Comparison of ENCODE assay signal across 22 mouse cellular contexts in genomic region chr2:128374253-128374566, GRCm38 (mm10).
DNase-seq lines count a peak whose midpoint lies in the region; ATAC-seq and TF ChIP-seq lines count a peak whose summit lies in the region.
"Had no signal": no experiment of that assay in that cellular context is flagged by ENCODE, and none has a peak within 500 bp of the region (broad histone marks: within the 10 kb centered on the region; RNA-seq: fewer than 3 reads in every experiment).

No protein-coding gene starts in this region.

- H3K36me3 ChIP-seq in hindbrain, embryonic 10.5 days = no peaks in the 10 kb centered on the region
- no peaks in the 10 kb centered on the region for H3K36me3 ChIP-seq in hindbrain, embryonic 14.5 days (replicated peaks; ENCODE audit: control insufficient read depth, insufficient read depth)
- H3K36me3 ChIP-seq in neural tube, embryonic 13.5 days = no peaks in the 10 kb centered on the region
- no peaks in the 10 kb centered on the region for H3K36me3 ChIP-seq in neural tube, embryonic 15.5 days
- peaks cover 10% of the 10 kb centered on the region for H3K36me3 ChIP-seq in megakaryocyte, embryonic 14.5 days (replicated peaks; ENCODE audit: low read length)
- H3K36me3 ChIP-seq: heart, embryonic 13.5 days; hindbrain, embryonic 15.5 days; intestine, embryonic 15.5 days; limb, embryonic 12.5 days; midbrain, embryonic 12.5 days had no signal

- no peak overlapping the region for H3K4me2 ChIP-seq in hindbrain, embryonic 14.5 days (replicated peaks)
- H3K4me2 ChIP-seq in neural tube, embryonic 13.5 days = no peak overlapping the region
- H3K4me2 ChIP-seq in neural tube, embryonic 15.5 days = no peak overlapping the region
- H3K4me2 ChIP-seq: heart, embryonic 13.5 days; hindbrain, embryonic 15.5 days; intestine, embryonic 15.5 days; limb, embryonic 12.5 days; midbrain, embryonic 12.5 days had no signal

- ATAC-seq in hindbrain, embryonic 14.5 days (ENCODE audit: low FRiP score) = no peak
- ATAC-seq in neural tube, embryonic 13.5 days (ENCODE audit: low read depth) = no peak
- no peak for ATAC-seq in neural tube, embryonic 15.5 days (ENCODE audit: low FRiP score)
- ATAC-seq: intestine, embryonic 15.5 days; Patski had no signal

- 93% methylated on average over 2 of the region's 2 CpGs for WGBS in hindbrain, embryonic 10.5 days
- 88% methylated on average over 2 of the region's 2 CpGs for WGBS in hindbrain, embryonic 14.5 days
- WGBS in neural tube, embryonic 13.5 days = 89% methylated on average over 2 of the region's 2 CpGs
- WGBS in neural tube, embryonic 15.5 days = 85% methylated on average over 2 of the region's 2 CpGs

- intact Hi-C loops in left cerebral cortex, adult 2 months (cut with DNase I) = no loop called here

- H3K9me3 ChIP-seq in hindbrain, embryonic 10.5 days = no peaks in the 10 kb centered on the region
- H3K9me3 ChIP-seq in hindbrain, embryonic 14.5 days (ENCODE audit: control insufficient read depth, low read length) = no peaks in the 10 kb centered on the region
- no peaks in the 10 kb centered on the region for H3K9me3 ChIP-seq in neural tube, embryonic 13.5 days
- H3K9me3 ChIP-seq in neural tube, embryonic 15.5 days (replicated peaks) = no peaks in the 10 kb centered on the region
- H3K9me3 ChIP-seq in megakaryocyte, embryonic 14.5 days = no peaks in the 10 kb centered on the region
- H3K9me3 ChIP-seq: heart, embryonic 13.5 days; hindbrain, embryonic 15.5 days; intestine, embryonic 15.5 days; limb, embryonic 12.5 days; midbrain, embryonic 12.5 days had no signal

- no peak for DNase-seq in hindbrain, embryonic 10.5 days (ENCODE audit: low spot score)
- DNase-seq in hindbrain, embryonic 14.5 days (ENCODE audit: low spot score) = no peak
- no peak for DNase-seq in right cerebral cortex, postnatal 14 days
- no peak for DNase-seq in left cerebral cortex, adult 2 months (ENCODE audit: extremely low spot score in 1 of 2, low spot score in 2 of 2)
- DNase-seq: adrenal gland, adult 8-10 months; cerebellum, adult 11-12 months; cerebellum, postnatal 14 days; forebrain, postnatal 0 days; kidney, postnatal 36 days; right cerebral cortex, postnatal 4 days; thymus, postnatal 36 days had no signal

- H3K9ac ChIP-seq in hindbrain, embryonic 14.5 days = no peak overlapping the region
- no peak overlapping the region for H3K9ac ChIP-seq in neural tube, embryonic 13.5 days
- no peak overlapping the region for H3K9ac ChIP-seq in neural tube, embryonic 15.5 days (replicated peaks)
- H3K9ac ChIP-seq: forebrain, postnatal 0 days; heart, embryonic 13.5 days; hindbrain, embryonic 15.5 days; intestine, embryonic 15.5 days; limb, embryonic 12.5 days; midbrain, embryonic 12.5 days had no signal

- H3K4me1 ChIP-seq in hindbrain, embryonic 10.5 days (replicated peaks) = peaks cover 22% of the 10 kb centered on the region
- H3K4me1 ChIP-seq in hindbrain, embryonic 14.5 days (replicated peaks; ENCODE audit: control insufficient read depth, insufficient read depth, low read length) = peaks cover 8% of the 10 kb centered on the region
- H3K4me1 ChIP-seq in neural tube, embryonic 13.5 days (replicated peaks) = peaks cover 16% of the 10 kb centered on the region
- peaks cover 9% of the 10 kb centered on the region for H3K4me1 ChIP-seq in neural tube, embryonic 15.5 days
- H3K4me1 ChIP-seq in brown adipose tissue, adult 24 weeks (ENCODE audit: control insufficient read depth, insufficient read depth, insufficient read length, low read length) = peaks cover 12% of the 10 kb centered on the region
- H3K4me1 ChIP-seq in megakaryocyte, embryonic 14.5 days = peaks cover 76% of the 10 kb centered on the region

- peak overlapping the region; percentile 75 for H3K27ac ChIP-seq in hindbrain, embryonic 10.5 days
- no peak overlapping the region for H3K27ac ChIP-seq in hindbrain, embryonic 14.5 days
- H3K27ac ChIP-seq in neural tube, embryonic 13.5 days (replicated peaks) = peak overlapping the region; percentile 39; the same call in 1 of the 2 replicates
- H3K27ac ChIP-seq in neural tube, embryonic 15.5 days (replicated peaks) = no peak overlapping the region
- peak overlapping the region; percentile 80 for H3K27ac ChIP-seq in brown adipose tissue, adult 24 weeks (replicated peaks; ENCODE audit: low read depth, low read length)
- no peak overlapping the region for H3K27ac ChIP-seq in left cerebral cortex, adult 2 months
- H3K27ac ChIP-seq: heart, embryonic 13.5 days; hindbrain, embryonic 15.5 days; intestine, embryonic 15.5 days; limb, embryonic 12.5 days; midbrain, embryonic 12.5 days had no signal

- no peak for TF ChIP-seq CTCF in left cerebral cortex, adult 2 months (IDR thresholded peaks at IDR 0.05)

- H3K27me3 ChIP-seq in hindbrain, embryonic 10.5 days (ENCODE audit: insufficient read depth, poor library complexity, severe bottlenecking) = no peaks in the 10 kb centered on the region; the same call in 1 of the 2 replicates
- H3K27me3 ChIP-seq in hindbrain, embryonic 14.5 days (ENCODE audit: control insufficient read depth, insufficient read depth, low read length) = no peaks in the 10 kb centered on the region
- H3K27me3 ChIP-seq in neural tube, embryonic 13.5 days = no peaks in the 10 kb centered on the region; the same call in 1 of the 2 replicates
- H3K27me3 ChIP-seq in neural tube, embryonic 15.5 days (replicated peaks) = no peaks in the 10 kb centered on the region
- H3K27me3 ChIP-seq in megakaryocyte, embryonic 14.5 days (replicated peaks) = no peaks in the 10 kb centered on the region
- H3K27me3 ChIP-seq: heart, embryonic 13.5 days; hindbrain, embryonic 15.5 days; intestine, embryonic 15.5 days; limb, embryonic 12.5 days; midbrain, embryonic 12.5 days; Patski had no signal

- no peak overlapping the region for H3K4me3 ChIP-seq in hindbrain, embryonic 10.5 days
- no peak overlapping the region for H3K4me3 ChIP-seq in hindbrain, embryonic 14.5 days (replicated peaks; ENCODE audit: low read length)
- H3K4me3 ChIP-seq in neural tube, embryonic 13.5 days = no peak overlapping the region
- H3K4me3 ChIP-seq in neural tube, embryonic 15.5 days (replicated peaks) = no peak overlapping the region
- no peak overlapping the region for H3K4me3 ChIP-seq in brown adipose tissue, adult 24 weeks (ENCODE audit: insufficient read depth, low read depth, low read length)
- H3K4me3 ChIP-seq in megakaryocyte, embryonic 14.5 days (replicated peaks) = peak overlapping the region; percentile 12
- no peak overlapping the region for H3K4me3 ChIP-seq in left cerebral cortex, adult 2 months
- H3K4me3 ChIP-seq: heart, embryonic 13.5 days; hindbrain, embryonic 15.5 days; intestine, embryonic 15.5 days; limb, embryonic 12.5 days; midbrain, embryonic 12.5 days; myocyte had no signal

Comparison
In these comparisons a context has a peak if more than half of its experiments do, and no peak if none do; other contexts are left out.
1. H3K27ac ChIP-seq: peak in hindbrain, embryonic 10.5 days (single experiment), neural tube, embryonic 13.5 days (single experiment) and brown adipose tissue, adult 24 weeks (single experiment); none in hindbrain, embryonic 14.5 days (single experiment), neural tube, embryonic 15.5 days (single experiment) and left cerebral cortex, adult 2 months (single experiment).